In genomic region chr17:86313413-86314139, GRCm38 (mm10) we compare ENCODE assay signal across 8 mouse cellular contexts.
DNase-seq lines count a peak whose midpoint lies in the region; ATAC-seq lines count a peak whose summit lies in the region.

No protein-coding gene starts in this region.

- H3K4me3 ChIP-seq in embryonic facial prominence, embryonic 13.5 days: no peak overlapping the region

- H3K27ac ChIP-seq in embryonic facial prominence, embryonic 13.5 days: 0 out of 2 replicates have a peak overlapping the region, but pooled peaks have one; percentile 4

- H3K9ac ChIP-seq in embryonic facial prominence, embryonic 13.5 days: no peak overlapping the region

- WGBS in embryonic facial prominence, embryonic 13.5 days: 73% methylated on average over 8 of the region's 8 CpGs

- H3K9me3 ChIP-seq in embryonic facial prominence, embryonic 13.5 days: no peaks in the 10 kb centered on the region

- peaks cover 20% of the 10 kb centered on the region for H3K4me1 ChIP-seq in embryonic facial prominence, embryonic 13.5 days

- DNase-seq in CD4-positive, CD25-positive, alpha-beta regulatory T cell, adult 2 months (ENCODE audit: low read depth, low spot score): peak; percentile 34
- DNase-seq in heart, postnatal 4 days: peak; percentile 70
- DNase-seq in lung, postnatal 10 days: peak; percentile 83
- no peak for DNase-seq in right cerebral cortex, adult 18-20 months
- no peak for DNase-seq in right cerebral cortex, postnatal 36 days (ENCODE audit: low spot score in 2 of 2)
- DNase-seq in cerebellum, postnatal 36 days: no peak

- ATAC-seq in CD4-positive, CD25-positive, alpha-beta regulatory T cell, adult 4 months: no peak
- ATAC-seq in embryonic facial prominence, embryonic 13.5 days (ENCODE audit: insufficient number of reproducible peaks, insufficient read depth, low FRiP score, low TSS enrichment, low read depth): no peak

- H3K4me2 ChIP-seq in embryonic facial prominence, embryonic 13.5 days: no peak overlapping the region

- H3K27me3 ChIP-seq in embryonic facial prominence, embryonic 13.5 days: no peaks in the 10 kb centered on the region

- H3K36me3 ChIP-seq in embryonic facial prominence, embryonic 13.5 days: no peaks in the 10 kb centered on the region

Comparison
In these comparisons a context has a peak if more than half of its experiments do, and no peak if none do; other contexts are left out.
1. DNase-seq: peak in CD4-positive, CD25-positive, alpha-beta regulatory T cell, adult 2 months (single experiment), heart, postnatal 4 days (single experiment) and lung, postnatal 10 days (single experiment); none in right cerebral cortex, adult 18-20 months (single experiment), right cerebral cortex, postnatal 36 days (0 of 2) and cerebellum, postnatal 36 days (0 of 2).